Mouse (Mus musculus): ENCODE measurements around the gene Shisa5. TPM values are rescaled to one million over a fixed set of nuclear protein-coding genes. Genes with fewer than 3 reads are reported as not detected.

The Shisa5 gene
- polyA plus RNA-seq, 1 experiment from 2014 or later = 162 TPM

DNA sequence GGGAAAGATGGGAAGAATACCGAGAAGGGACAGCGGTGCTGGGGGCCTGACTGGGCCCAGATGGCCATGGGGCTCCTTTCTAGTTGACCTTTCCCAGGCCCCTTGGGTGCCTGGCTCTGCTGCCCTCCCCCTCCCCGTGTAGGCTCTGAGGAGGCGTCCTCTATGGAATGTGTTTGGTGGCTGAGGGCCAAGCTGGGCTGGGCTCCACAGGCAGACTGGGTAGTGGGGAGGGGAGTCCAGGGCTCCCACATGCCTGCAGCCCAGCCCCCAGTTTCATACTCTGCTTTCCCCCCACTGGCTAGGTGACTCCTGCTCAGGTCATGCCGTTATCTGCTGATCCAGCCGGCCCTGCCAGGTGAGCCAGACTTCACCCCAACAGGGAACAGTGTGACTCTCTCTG lies 60.6 kb downstream of the Shisa5 start:
- Histone ChIP-seq H3K9me3 (ENCODE audit: control insufficient read depth, low read length) (no peaks in the 10 kb centered on the region), H3K27me3 (replicated peaks; ENCODE audit: control insufficient read depth, insufficient read depth, low read length) (no peaks in the 10 kb centered on the region), H3K36me3 (ENCODE audit: control insufficient read depth, insufficient read depth, low read length) (no peaks in the 10 kb centered on the region), H3K4me2 (ENCODE audit: low read depth, low read length) (0 out of 2 replicates have a peak overlapping the region, but pooled peaks have one; percentile 4), H3K4me3 (ENCODE audit: low read length) (no peak overlapping the region), H3K4me1 (ENCODE audit: control insufficient read depth, insufficient read depth, low read length) (peaks cover 41% of the 10 kb centered on the region), H3K9ac (ENCODE audit: low read depth, low read length) (no peak overlapping the region), H3K27ac (ENCODE audit: low read length) (peak overlapping the region; percentile 97; the same call in 1 of the 2 replicates)
- WGBS = 25% methylated on average over 4 of the region's 6 CpGs
- ATAC-seq = peak; percentile 15; the same call in 1 of the 2 replicates

- ATAC-seq = no peak
- Histone ChIP-seq H3K27me3 (replicated peaks; ENCODE audit: control insufficient read depth, insufficient read depth, low read length) (no peaks in the 10 kb centered on the region), H3K9me3 (ENCODE audit: control insufficient read depth, low read length) (no peaks in the 10 kb centered on the region), H3K4me1 (ENCODE audit: control insufficient read depth, insufficient read depth, low read length) (peaks cover 38% of the 10 kb centered on the region), H3K27ac (ENCODE audit: low read length) (no peak overlapping the region), H3K9ac (ENCODE audit: low read depth, low read length) (peak overlapping the region; percentile 14; the same call in 1 of the 2 replicates), H3K36me3 (ENCODE audit: control insufficient read depth, insufficient read depth, low read length) (no peaks in the 10 kb centered on the region), H3K4me2 (ENCODE audit: low read depth, low read length) (no peak overlapping the region), H3K4me3 (ENCODE audit: low read length) (no peak overlapping the region)
- 86% methylated on average over 20 of the region's 20 CpGs for WGBS
Measured at GRCm38 (mm10) chr9:109100307-109100928, 62.1 kb downstream of the Shisa5 start.

GRCm38 (mm10) chr9:109101933-109102445 lies 63.6 kb downstream of the Shisa5 start:
- H3K27ac ChIP-seq (ENCODE audit: low read length) = no peak overlapping the region
- H3K4me2 ChIP-seq (ENCODE audit: low read depth, low read length) = no peak overlapping the region
- 93% methylated on average over 5 of the region's 5 CpGs for WGBS
- H3K27me3 ChIP-seq (replicated peaks; ENCODE audit: control insufficient read depth, insufficient read depth, low read length) = no peaks in the 10 kb centered on the region
- no peak overlapping the region for H3K9ac ChIP-seq (ENCODE audit: low read depth, low read length)
- no peak for ATAC-seq
- peaks cover 4% of the 10 kb centered on the region; the same call in 1 of the 2 replicates for H3K36me3 ChIP-seq (ENCODE audit: control insufficient read depth, insufficient read depth, low read length)
- peaks cover 29% of the 10 kb centered on the region for H3K4me1 ChIP-seq (ENCODE audit: control insufficient read depth, insufficient read depth, low read length)
- H3K9me3 ChIP-seq (ENCODE audit: control insufficient read depth, low read length) = no peaks in the 10 kb centered on the region
- H3K4me3 ChIP-seq (ENCODE audit: low read length) = no peak overlapping the region

GRCm38 (mm10) chr9:109102541-109102940 lies 64.2 kb downstream of the Shisa5 start:
- Histone ChIP-seq H3K36me3 (ENCODE audit: control insufficient read depth, insufficient read depth, low read length) (peaks cover 4% of the 10 kb centered on the region; the same call in 1 of the 2 replicates), H3K9me3 (ENCODE audit: control insufficient read depth, low read length) (no peaks in the 10 kb centered on the region), H3K4me3 (ENCODE audit: low read length) (no peak overlapping the region), H3K4me1 (ENCODE audit: control insufficient read depth, insufficient read depth, low read length) (peaks cover 24% of the 10 kb centered on the region), H3K27ac (ENCODE audit: low read length) (no peak overlapping the region), H3K9ac (ENCODE audit: low read depth, low read length) (no peak overlapping the region), H3K4me2 (ENCODE audit: low read depth, low read length) (no peak overlapping the region), H3K27me3 (replicated peaks; ENCODE audit: control insufficient read depth, insufficient read depth, low read length) (no peaks in the 10 kb centered on the region)
- ATAC-seq = no peak
- 90% methylated on average over 3 of the region's 3 CpGs for WGBS

DNA sequence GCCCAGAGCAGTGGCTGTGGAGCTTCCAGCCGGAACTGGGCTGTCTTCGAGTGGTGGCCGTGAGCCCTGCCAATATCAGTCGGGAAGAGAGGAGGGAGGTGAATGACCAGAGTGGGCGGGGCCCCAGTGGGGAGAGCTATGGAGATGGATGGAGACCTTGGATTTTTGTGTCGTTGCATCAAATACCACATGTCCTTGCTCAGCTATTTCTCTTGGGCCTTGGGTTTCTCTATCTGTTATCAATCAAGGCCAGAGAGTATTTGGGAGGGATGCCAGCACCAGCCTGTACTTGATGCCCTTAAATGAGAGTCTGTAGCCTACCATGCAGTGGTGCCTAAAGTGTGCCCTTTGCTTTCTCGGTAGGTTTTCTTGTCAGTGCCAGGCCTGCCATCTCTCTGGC lies 64.9 kb downstream of the Shisa5 start:
- H3K27ac ChIP-seq (ENCODE audit: low read length) = no peak overlapping the region
- H3K4me1 ChIP-seq (ENCODE audit: control insufficient read depth, insufficient read depth, low read length) = peaks cover 16% of the 10 kb centered on the region
- WGBS = 74% methylated on average over 7 of the region's 7 CpGs
- H3K4me2 ChIP-seq (ENCODE audit: low read depth, low read length) = no peak overlapping the region
- H3K27me3 ChIP-seq (replicated peaks; ENCODE audit: control insufficient read depth, insufficient read depth, low read length) = no peaks in the 10 kb centered on the region
- no peak overlapping the region for H3K4me3 ChIP-seq (ENCODE audit: low read length)
- H3K9ac ChIP-seq (ENCODE audit: low read depth, low read length) = no peak overlapping the region
- H3K9me3 ChIP-seq (ENCODE audit: control insufficient read depth, low read length) = no peaks in the 10 kb centered on the region
- ATAC-seq = no peak
- peaks cover 4% of the 10 kb centered on the region; the same call in 1 of the 2 replicates for H3K36me3 ChIP-seq (ENCODE audit: control insufficient read depth, insufficient read depth, low read length)

DNA sequence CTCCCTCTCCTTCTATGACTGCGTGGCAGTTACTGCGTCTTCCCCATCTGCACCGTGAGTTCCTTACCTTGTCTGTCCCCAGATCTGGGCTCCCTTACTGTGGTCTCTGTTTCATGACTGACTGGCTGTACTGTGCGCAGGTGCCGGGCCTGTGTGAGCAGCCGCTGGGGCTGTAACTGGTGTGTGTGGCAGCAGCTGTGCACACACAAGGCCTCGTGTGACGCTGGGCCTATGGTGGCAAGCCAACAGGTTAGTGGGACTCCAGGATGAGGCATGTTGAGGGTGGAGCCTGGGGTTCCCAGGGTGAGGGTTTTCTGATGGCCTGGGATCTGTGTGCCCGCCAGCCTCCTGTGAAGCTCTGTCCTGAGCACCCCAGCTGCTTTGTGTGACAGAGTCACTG lies 65.7 kb downstream of the Shisa5 start:
- 92% methylated on average over 9 of the region's 9 CpGs for WGBS
- ATAC-seq = no peak
- H3K4me3 ChIP-seq (ENCODE audit: low read length) = no peak overlapping the region
- no peak overlapping the region for H3K27ac ChIP-seq (ENCODE audit: low read length)
- peaks cover 8% of the 10 kb centered on the region for H3K4me1 ChIP-seq (ENCODE audit: control insufficient read depth, insufficient read depth, low read length)
- no peaks in the 10 kb centered on the region for H3K9me3 ChIP-seq (ENCODE audit: control insufficient read depth, low read length)
- no peak overlapping the region; the same call in 1 of the 2 replicates for H3K9ac ChIP-seq (ENCODE audit: low read depth, low read length)
- no peaks in the 10 kb centered on the region for H3K27me3 ChIP-seq (replicated peaks; ENCODE audit: control insufficient read depth, insufficient read depth, low read length)
- H3K4me2 ChIP-seq (ENCODE audit: low read depth, low read length) = no peak overlapping the region
- peaks cover 11% of the 10 kb centered on the region; the same call in 1 of the 2 replicates for H3K36me3 ChIP-seq (ENCODE audit: control insufficient read depth, insufficient read depth, low read length)

- no peak overlapping the region for H3K4me2 ChIP-seq (ENCODE audit: low read depth, low read length)
- peaks cover 11% of the 10 kb centered on the region for H3K36me3 ChIP-seq (ENCODE audit: control insufficient read depth, insufficient read depth, low read length)
- H3K9ac ChIP-seq (ENCODE audit: low read depth, low read length) = no peak overlapping the region
- WGBS = 73% methylated on average over 12 of the region's 12 CpGs
- peaks cover 5% of the 10 kb centered on the region for H3K4me1 ChIP-seq (ENCODE audit: control insufficient read depth, insufficient read depth, low read length)
- H3K27me3 ChIP-seq (replicated peaks; ENCODE audit: control insufficient read depth, insufficient read depth, low read length) = no peaks in the 10 kb centered on the region
- no peak overlapping the region for H3K4me3 ChIP-seq (ENCODE audit: low read length)
- ATAC-seq = peak; percentile 39
- H3K9me3 ChIP-seq (ENCODE audit: control insufficient read depth, low read length) = no peaks in the 10 kb centered on the region
- no peak overlapping the region for H3K27ac ChIP-seq (ENCODE audit: low read length)
Measured at GRCm38 (mm10) chr9:109105011-109105410, 66.6 kb downstream of the Shisa5 start.

GRCm38 (mm10) chr9:109105648-109106047 lies 67.3 kb downstream of the Shisa5 start:
- Histone ChIP-seq H3K36me3 (ENCODE audit: control insufficient read depth, insufficient read depth, low read length) (peaks cover 11% of the 10 kb centered on the region), H3K4me3 (ENCODE audit: low read length) (no peak overlapping the region), H3K9ac (ENCODE audit: low read depth, low read length) (no peak overlapping the region), H3K4me1 (ENCODE audit: control insufficient read depth, insufficient read depth, low read length) (peaks cover 5% of the 10 kb centered on the region), H3K27me3 (replicated peaks; ENCODE audit: control insufficient read depth, insufficient read depth, low read length) (no peaks in the 10 kb centered on the region), H3K4me2 (ENCODE audit: low read depth, low read length) (no peak overlapping the region), H3K9me3 (ENCODE audit: control insufficient read depth, low read length) (no peaks in the 10 kb centered on the region), H3K27ac (ENCODE audit: low read length) (no peak overlapping the region)
- 87% methylated on average over 12 of the region's 12 CpGs for WGBS
- ATAC-seq = 0 out of 2 replicates have a peak, but pooled peaks have one; percentile 14

GRCm38 (mm10) chr9:109107341-109107740 lies 69.0 kb downstream of the Shisa5 start:
- WGBS = 64% methylated on average over 5 of the region's 6 CpGs
- Histone ChIP-seq H3K9ac (ENCODE audit: low read depth, low read length) (no peak overlapping the region), H3K4me1 (ENCODE audit: control insufficient read depth, insufficient read depth, low read length) (peaks cover 5% of the 10 kb centered on the region), H3K27me3 (replicated peaks; ENCODE audit: control insufficient read depth, insufficient read depth, low read length) (no peaks in the 10 kb centered on the region), H3K36me3 (ENCODE audit: control insufficient read depth, insufficient read depth, low read length) (peaks cover 13% of the 10 kb centered on the region), H3K9me3 (ENCODE audit: control insufficient read depth, low read length) (no peaks in the 10 kb centered on the region), H3K4me2 (ENCODE audit: low read depth, low read length) (no peak overlapping the region), H3K4me3 (ENCODE audit: low read length) (no peak overlapping the region), H3K27ac (ENCODE audit: low read length) (no peak overlapping the region)
- ATAC-seq = no peak
